Mouse (Mus musculus) myocyte (in vitro differentiated cells): ENCODE measurements around the gene Gtf2h1. TPM values are rescaled to one million over a fixed set of nuclear protein-coding genes. Genes with fewer than 3 reads are reported as not detected.

Experiments used
- H3K27me3 ChIP-seq: one replicate; pipeline ENCODE4 v1.6.1; 2011; ENCODE audit not compliant: control insufficient read depth, insufficient read depth, insufficient read length
- H3K36me3 ChIP-seq: one replicate; pipeline ENCODE4 v1.6.1; 2011; ENCODE audit not compliant: control insufficient read depth, insufficient read depth
- H3K4me2 ChIP-seq: one replicate; pipeline ENCODE4 v1.6.1; 2011; ENCODE audit warnings: low read depth, control low read depth
- H3K4me3 ChIP-seq: one replicate; pipeline ENCODE4 v1.5.1; 2011; ENCODE audit warnings: mild to moderate bottlenecking, control low read depth, moderate library complexity
- H3K79me2 ChIP-seq: one replicate; pipeline ENCODE4 v1.6.1; 2011; ENCODE audit not compliant: control insufficient read depth, insufficient read depth
- H3ac ChIP-seq: one replicate; pipeline ENCODE4 v1.6.1; 2011; ENCODE audit not compliant: control insufficient read depth, insufficient read length
- CEBPB ChIP-seq: IDR thresholded peaks from 2 replicates; pipeline ENCODE4 v1.6.1; 2011; ENCODE audit warnings: mild to moderate bottlenecking, moderate library complexity; ENCODE audit not compliant: poor library complexity, insufficient read depth, severe bottlenecking
- E2F4 ChIP-seq: IDR thresholded peaks from one replicate; pipeline ENCODE4 v1.6.1; 2011; ENCODE audit warnings: mild to moderate bottlenecking, control low read depth, moderate library complexity; ENCODE audit not compliant: insufficient read depth
- MAX ChIP-seq: IDR thresholded peaks from one replicate; pipeline ENCODE4 v1.6.1; 2011; ENCODE audit warnings: low read depth, mild to moderate bottlenecking, control low read depth
- MYOD1 ChIP-seq, 3 experiments: IDR thresholded peaks; one replicate each; pipeline ENCODE4 v1.6.1; 2011; ENCODE audit warnings: control low read depth in 2 of 3, low read depth in 2 of 3, mild to moderate bottlenecking in 2 of 3, moderate library complexity in 1 of 3; ENCODE audit not compliant: insufficient read length in 2 of 3, control insufficient read depth in 1 of 3
- MYOG ChIP-seq, 3 experiments: IDR thresholded peaks; one replicate each; pipeline ENCODE4 v1.6.1; 2011; ENCODE audit warnings: control low read depth in 2 of 3, low read depth in 2 of 3, mild to moderate bottlenecking in 2 of 3; ENCODE audit not compliant: insufficient read length in 2 of 3, control insufficient read depth in 1 of 3, insufficient read depth in 1 of 3
- POLR2A ChIP-seq: IDR thresholded peaks from one replicate; pipeline ENCODE4 v1.6.1; 2011; ENCODE audit warnings: low read depth, mild to moderate bottlenecking, control low read depth, moderate library complexity; ENCODE audit not compliant: insufficient read length
- POLR2AphosphoS2 ChIP-seq: IDR thresholded peaks from one replicate; pipeline ENCODE4 v1.6.1; 2011; ENCODE audit warnings: low read depth, control low read depth; ENCODE audit not compliant: insufficient read length
- REST ChIP-seq: IDR thresholded peaks from one replicate; pipeline ENCODE4 v1.6.1; 2011; ENCODE audit warnings: mild to moderate bottlenecking, control low read depth, moderate library complexity; ENCODE audit not compliant: insufficient read depth, insufficient read length
- SRF ChIP-seq: IDR thresholded peaks from one replicate; pipeline ENCODE4 v1.6.1; 2011; ENCODE audit warnings: low read depth; ENCODE audit not compliant: control insufficient read depth, insufficient read length
- TCF12 ChIP-seq: IDR thresholded peaks from one replicate; pipeline ENCODE4 v1.6.1; 2011; ENCODE audit warnings: mild to moderate bottlenecking, control low read depth; ENCODE audit not compliant: poor library complexity, insufficient read depth, severe bottlenecking
- TCF3 ChIP-seq: IDR thresholded peaks from one replicate; pipeline ENCODE4 v1.6.1; 2011; ENCODE audit warnings: low read depth, control low read depth; ENCODE audit not compliant: insufficient read length
- USF1 ChIP-seq: IDR thresholded peaks from one replicate; pipeline ENCODE4 v1.6.1; 2011; ENCODE audit warnings: low read depth, mild to moderate bottlenecking, control low read depth, moderate library complexity
- polyA plus RNA-seq: library from polyadenylated mRNA; unstranded; fragments of >200 nt; fragmentation: generic; extraction: Trizol; gene quantifications from one replicate; pipeline ENCODE4 v1.2.1, GENCODE M21; 2012; ENCODE audit warnings: missing spikeins

Gene Gtf2h1
- polyA plus RNA-seq, 1 experiment = 18.0 TPM

DNA sequence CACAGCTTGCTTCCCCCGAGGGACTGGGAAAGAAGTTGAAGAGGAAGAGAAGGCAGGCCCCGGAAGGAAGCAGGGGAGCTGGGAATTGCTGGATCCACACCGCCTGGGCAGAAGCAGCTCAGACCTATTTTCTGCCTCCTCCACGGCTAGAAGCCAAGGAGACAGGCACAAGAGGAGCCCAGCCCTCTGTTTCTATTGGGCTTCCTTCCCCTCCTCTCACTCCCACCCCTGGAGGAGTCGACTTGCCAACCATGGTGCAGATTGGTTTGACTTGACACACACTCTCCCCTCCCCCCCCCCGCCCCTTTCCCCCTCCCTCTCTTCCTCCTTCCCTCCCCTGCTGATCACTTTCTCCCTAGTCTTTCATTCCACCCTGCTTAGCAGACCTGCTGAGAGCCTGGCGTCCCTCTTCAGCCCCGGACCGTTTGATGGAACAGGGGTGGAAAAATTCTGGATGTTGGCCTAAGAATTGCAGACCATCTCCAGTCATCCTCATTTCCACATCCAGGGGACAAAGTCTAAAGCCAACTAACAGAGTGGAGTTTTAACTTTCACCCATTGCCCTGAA is 42.3 kb downstream of the Gtf2h1 start:
- no peak overlapping the region for H3ac ChIP-seq
- TF ChIP-seq USF1 (no peak), POLR2A (peak; percentile 49), REST (no peak), CEBPB (no peak), MYOG (IDR thresholded peaks at IDR 0.05; ENCODE audit: control insufficient read depth in 1 of 3, insufficient read depth in 1 of 3, insufficient read length in 2 of 3, low read depth in 2 of 3) (no peak), E2F4 (no peak)
- H3K4me3 ChIP-seq = peak overlapping the region; percentile 13
- no peaks in the 10 kb centered on the region for H3K27me3 ChIP-seq
- peak overlapping the region; percentile 86 for H3K4me2 ChIP-seq
- H3K36me3 ChIP-seq = no peaks in the 10 kb centered on the region
- no peaks in the 10 kb centered on the region for H3K79me2 ChIP-seq

DNA sequence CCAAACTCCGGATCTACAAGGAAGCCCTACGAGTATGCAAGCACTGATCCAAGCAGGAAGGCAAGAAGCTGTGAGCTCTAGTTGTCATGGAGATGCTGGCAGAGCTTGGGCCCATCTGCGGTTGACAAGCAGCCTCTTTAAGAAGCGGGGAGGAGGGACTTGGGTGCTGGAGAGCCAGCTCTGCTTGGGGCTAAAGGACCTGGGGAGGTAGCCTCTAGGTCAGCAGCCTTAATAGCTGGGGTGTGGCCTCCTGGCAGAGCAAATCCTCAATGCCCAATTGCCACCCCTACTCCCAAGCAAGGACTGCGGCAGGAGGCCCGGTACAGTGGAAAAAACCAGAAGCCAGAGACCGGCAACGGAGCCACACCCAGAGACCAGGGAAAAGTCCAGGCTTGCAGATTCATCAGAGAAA is 43.0 kb downstream of the Gtf2h1 start:
- no peaks in the 10 kb centered on the region for H3K27me3 ChIP-seq
- H3K4me3 ChIP-seq = peak overlapping the region; percentile 13
- no peaks in the 10 kb centered on the region for H3K36me3 ChIP-seq
- H3K79me2 ChIP-seq = no peaks in the 10 kb centered on the region
- TF ChIP-seq TCF12 = no peak
- TF ChIP-seq POLR2A = peak; percentile 13
- TF ChIP-seq POLR2AphosphoS2 = peak; percentile 9
- no peak for TF ChIP-seq MAX
- no peak for TF ChIP-seq USF1
- no peak overlapping the region for H3ac ChIP-seq
- peak overlapping the region; percentile 86 for H3K4me2 ChIP-seq

DNA sequence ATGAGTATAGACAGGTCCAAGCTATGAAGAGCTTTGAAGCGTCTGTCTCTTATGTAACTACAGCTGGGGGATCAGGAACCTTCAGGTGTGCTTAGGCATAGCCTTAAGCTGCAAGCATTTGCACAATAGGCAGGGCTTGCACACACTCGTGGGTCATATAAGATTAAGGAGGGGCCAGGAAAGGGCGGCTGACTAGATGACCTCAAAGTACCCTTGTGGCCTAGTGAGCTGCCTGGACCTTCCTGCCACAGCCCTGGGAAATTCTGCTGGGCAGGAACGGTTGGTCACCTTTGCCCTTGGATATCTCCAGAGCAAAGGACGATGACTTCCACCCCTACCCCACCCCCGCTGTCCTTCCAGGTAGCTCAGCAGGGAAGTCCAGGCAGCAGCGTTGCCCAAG is 43.5 kb downstream of the Gtf2h1 start:
- Histone ChIP-seq H3K79me2 (no peaks in the 10 kb centered on the region), H3K36me3 (no peaks in the 10 kb centered on the region), H3K4me3 (peak overlapping the region; percentile 13), H3K27me3 (no peaks in the 10 kb centered on the region), H3K4me2 (peak overlapping the region; percentile 86), H3ac (no peak overlapping the region)
- no peak for TF ChIP-seq MYOG (IDR thresholded peaks at IDR 0.05; ENCODE audit: control insufficient read depth in 1 of 3, insufficient read depth in 1 of 3, insufficient read length in 2 of 3, low read depth in 2 of 3)
- no peak for TF ChIP-seq POLR2AphosphoS2
- TF ChIP-seq CEBPB = no peak
- TF ChIP-seq MYOD1 (IDR thresholded peaks at IDR 0.05; ENCODE audit: control insufficient read depth in 1 of 3, insufficient read length in 2 of 3, low read depth in 2 of 3) = no peak
- no peak for TF ChIP-seq POLR2A
- no peak for TF ChIP-seq E2F4
- no peak for TF ChIP-seq TCF12
- TF ChIP-seq MAX = no peak
- TF ChIP-seq USF1 = no peak

DNA sequence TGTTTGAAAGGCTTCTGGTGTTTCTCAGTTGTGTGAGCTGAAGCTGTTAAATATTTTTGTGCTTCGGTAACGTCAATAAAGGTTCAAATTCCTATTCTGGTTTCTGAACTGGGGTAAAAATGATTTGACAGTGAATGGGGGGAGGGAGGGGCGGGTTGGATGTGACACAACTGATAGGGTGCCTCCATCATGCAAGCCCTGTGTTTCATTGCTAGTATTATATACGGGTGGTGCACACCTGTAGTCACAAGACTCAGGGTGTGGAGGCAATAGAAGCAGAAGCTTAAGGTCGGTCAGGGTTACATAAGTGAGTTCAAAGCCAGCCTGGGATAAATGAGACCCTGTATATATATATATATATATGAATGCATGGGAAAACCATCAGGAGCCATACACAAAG is 44.0 kb downstream of the Gtf2h1 start:
- Histone ChIP-seq H3K4me2 (peak overlapping the region; percentile 86), H3K79me2 (no peaks in the 10 kb centered on the region), H3K4me3 (no peak overlapping the region), H3ac (no peak overlapping the region), H3K27me3 (no peaks in the 10 kb centered on the region), H3K36me3 (no peaks in the 10 kb centered on the region)
- TF ChIP-seq MYOG (IDR thresholded peaks at IDR 0.05; ENCODE audit: control insufficient read depth in 1 of 3, insufficient read depth in 1 of 3, insufficient read length in 2 of 3, low read depth in 2 of 3) = no peak
- no peak for TF ChIP-seq POLR2AphosphoS2
- TF ChIP-seq MYOD1 (IDR thresholded peaks at IDR 0.05; ENCODE audit: control insufficient read depth in 1 of 3, insufficient read length in 2 of 3, low read depth in 2 of 3) = no peak
- TF ChIP-seq USF1 = no peak
- TF ChIP-seq REST = no peak
- TF ChIP-seq E2F4 = no peak
- no peak for TF ChIP-seq POLR2A
- no peak for TF ChIP-seq CEBPB
- no peak for TF ChIP-seq TCF12

DNA sequence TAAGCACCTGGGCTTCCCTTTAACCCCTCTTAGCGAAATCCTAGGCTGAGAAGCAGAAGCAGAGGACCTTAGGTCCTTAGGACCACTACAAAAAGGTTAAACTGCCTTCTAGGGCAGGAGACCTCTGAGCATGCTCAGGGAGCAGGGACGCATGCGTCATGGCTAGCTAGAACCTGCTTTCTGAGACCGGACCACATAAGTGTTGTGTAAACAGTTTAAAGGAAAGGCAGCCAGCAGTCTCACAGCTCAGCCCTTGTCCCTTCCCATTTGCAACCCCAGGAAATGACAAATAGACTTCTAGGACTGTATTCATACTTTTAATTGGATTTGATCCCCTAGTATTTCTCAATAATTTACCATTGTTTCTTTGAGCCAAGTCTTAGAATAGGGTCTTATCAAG is 44.4 kb downstream of the Gtf2h1 start:
- no peak for TF ChIP-seq MAX
- no peak for TF ChIP-seq POLR2A
- TF ChIP-seq POLR2AphosphoS2 = no peak
- no peak for TF ChIP-seq SRF
- TF ChIP-seq TCF3 = no peak
- TF ChIP-seq USF1 = no peak
- TF ChIP-seq TCF12 = no peak
- TF ChIP-seq E2F4 = no peak
- no peak for TF ChIP-seq REST
- TF ChIP-seq CEBPB = no peak
- no peak for TF ChIP-seq MYOD1 (IDR thresholded peaks at IDR 0.05; ENCODE audit: control insufficient read depth in 1 of 3, insufficient read length in 2 of 3, low read depth in 2 of 3)
- TF ChIP-seq MYOG (IDR thresholded peaks at IDR 0.05; ENCODE audit: control insufficient read depth in 1 of 3, insufficient read depth in 1 of 3, insufficient read length in 2 of 3, low read depth in 2 of 3) = no peak
- no peaks in the 10 kb centered on the region for H3K36me3 ChIP-seq
- H3K79me2 ChIP-seq = no peaks in the 10 kb centered on the region
- H3K27me3 ChIP-seq = no peaks in the 10 kb centered on the region
- no peak overlapping the region for H3K4me2 ChIP-seq
- no peak overlapping the region for H3ac ChIP-seq
- no peak overlapping the region for H3K4me3 ChIP-seq
